Mouse (Mus musculus): ENCODE measurements around the gene Nsun5. TPM values are rescaled to one million over a fixed set of nuclear protein-coding genes. Genes with fewer than 3 reads are reported as not detected.
"Not testable (repeated sequence)": the region's sequence is repeated elsewhere in the genome, so short reads cannot be mapped to it uniquely, and the experiment has no call there.

Gene Nsun5
- polyA plus RNA-seq, 1 experiment: 14.2 TPM

DNA sequence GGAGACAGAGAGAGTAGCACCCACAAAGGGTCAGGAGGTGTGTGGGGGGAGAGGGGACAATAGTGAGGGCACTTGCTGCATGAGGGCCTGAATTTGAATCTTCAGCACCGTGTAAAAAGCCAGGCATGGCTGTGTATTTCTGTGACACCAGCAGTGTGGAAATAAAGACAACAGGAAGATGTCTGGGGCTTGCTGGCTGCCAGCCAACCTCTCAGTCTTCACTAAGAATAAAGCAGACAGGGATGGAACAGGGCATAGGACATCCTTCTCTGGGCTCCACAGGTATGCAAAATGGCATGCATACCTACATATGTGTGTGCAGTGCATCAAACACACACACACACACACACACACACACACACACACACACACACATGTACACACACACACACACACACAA is 13.7 kb upstream of the Nsun5 start:
- TF ChIP-seq POLR2A (IDR thresholded peaks at IDR 0.05; ENCODE audit: low read depth, low read length) (no peak), CTCF (IDR thresholded peaks at IDR 0.05; ENCODE audit: extremely low read depth, insufficient read length, insufficient replicate concordance, low read depth, low read length) (no peak)
- no peaks in the 10 kb centered on the region for H3K4me1 ChIP-seq (ENCODE audit: control insufficient read depth, insufficient read depth, insufficient read length, low read length)
- 7% methylated on average over 1 of the region's 1 CpGs for WGBS

GRCm38 (mm10) chr5:135357556-135357955 is 12.2 kb upstream of the Nsun5 start:
- no peaks in the 10 kb centered on the region for H3K4me1 ChIP-seq (ENCODE audit: control insufficient read depth, insufficient read depth, insufficient read length, low read length)
- no peak for TF ChIP-seq POLR2A (IDR thresholded peaks at IDR 0.05; ENCODE audit: low read depth, low read length)
- no peak for TF ChIP-seq CTCF (IDR thresholded peaks at IDR 0.05; ENCODE audit: extremely low read depth, insufficient read length, insufficient replicate concordance, low read depth, low read length)

More for the DNA sequence above, 13.7 kb upstream of the Nsun5 start:
- no peak overlapping the region for H3K27ac ChIP-seq (ENCODE audit: insufficient read depth, low read depth, low read length)
- H3K27me3 ChIP-seq (ENCODE audit: control insufficient read depth, insufficient read depth, low read length): no peaks in the 10 kb centered on the region
- H3K36me3 ChIP-seq (ENCODE audit: control insufficient read depth, insufficient read depth, low read length): no peaks in the 10 kb centered on the region
- no peak overlapping the region for H3K4me3 ChIP-seq (ENCODE audit: low read depth, low read length)

GRCm38 (mm10) chr5:135359772-135360171 is 10.0 kb upstream of the Nsun5 start:
- TF ChIP-seq CTCF (IDR thresholded peaks at IDR 0.05; ENCODE audit: extremely low read depth, insufficient read length, insufficient replicate concordance, low read depth, low read length) (no peak), POLR2A (IDR thresholded peaks at IDR 0.05; ENCODE audit: low read depth, low read length) (no peak)
- H3K36me3 ChIP-seq (ENCODE audit: control insufficient read depth, insufficient read depth, low read length): no peaks in the 10 kb centered on the region
- no peak overlapping the region for H3K27ac ChIP-seq (ENCODE audit: insufficient read depth, low read depth, low read length)
- H3K4me3 ChIP-seq (ENCODE audit: low read depth, low read length): no peak overlapping the region
- H3K4me1 ChIP-seq (ENCODE audit: control insufficient read depth, insufficient read depth, insufficient read length, low read length): no peaks in the 10 kb centered on the region
- no peaks in the 10 kb centered on the region; the same call in 1 of the 2 replicates for H3K27me3 ChIP-seq (ENCODE audit: control insufficient read depth, insufficient read depth, low read length)
- 45% methylated on average over 2 of the region's 2 CpGs for WGBS

More at GRCm38 (mm10) chr5:135357556-135357955, 12.2 kb upstream of the Nsun5 start:
- Histone ChIP-seq H3K4me3 (ENCODE audit: low read depth, low read length) (no peak overlapping the region), H3K27ac (ENCODE audit: insufficient read depth, low read depth, low read length) (no peak overlapping the region), H3K27me3 (ENCODE audit: control insufficient read depth, insufficient read depth, low read length) (no peaks in the 10 kb centered on the region), H3K36me3 (ENCODE audit: control insufficient read depth, insufficient read depth, low read length) (no peaks in the 10 kb centered on the region)
- WGBS: 82% methylated on average over 2 of the region's 2 CpGs

DNA sequence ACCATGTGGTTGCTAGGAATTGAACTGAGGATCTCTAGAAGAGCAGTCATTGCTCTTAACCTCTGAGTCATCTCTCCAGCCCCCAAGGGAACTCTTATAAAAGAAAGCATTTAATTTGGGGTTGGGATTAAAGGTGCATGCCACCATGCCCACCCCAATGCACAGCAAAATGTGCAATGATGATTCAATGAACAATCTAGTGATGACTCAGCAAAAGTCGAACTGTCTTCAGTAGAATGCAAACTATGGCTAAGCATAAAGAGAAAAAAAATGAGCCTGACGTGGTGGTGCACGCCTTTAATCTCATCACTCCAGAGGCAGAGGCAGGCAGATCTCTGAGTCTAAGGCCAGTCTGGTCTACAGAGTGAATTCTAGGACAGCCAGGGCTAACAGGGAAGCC is 7.2 kb upstream of the Nsun5 start:
- H3K27ac ChIP-seq (ENCODE audit: insufficient read depth, low read depth, low read length): no peak overlapping the region
- H3K4me1 ChIP-seq (ENCODE audit: control insufficient read depth, insufficient read depth, insufficient read length, low read length): no peaks in the 10 kb centered on the region
- no peaks in the 10 kb centered on the region for H3K36me3 ChIP-seq (ENCODE audit: control insufficient read depth, insufficient read depth, low read length)
- H3K27me3 ChIP-seq (ENCODE audit: control insufficient read depth, insufficient read depth, low read length): no peaks in the 10 kb centered on the region; the same call in 1 of the 2 replicates
- TF ChIP-seq POLR2A (IDR thresholded peaks at IDR 0.05; ENCODE audit: low read depth, low read length): no peak
- TF ChIP-seq CTCF (IDR thresholded peaks at IDR 0.05; ENCODE audit: extremely low read depth, insufficient read length, insufficient replicate concordance, low read depth, low read length): no peak
- H3K4me3 ChIP-seq (ENCODE audit: low read depth, low read length): no peak overlapping the region
- WGBS: 78% methylated on average over 3 of the region's 3 CpGs

GRCm38 (mm10) chr5:135363540-135363939 is 6.2 kb upstream of the Nsun5 start:
- TF ChIP-seq POLR2A (IDR thresholded peaks at IDR 0.05; ENCODE audit: low read depth, low read length) (no peak), CTCF (IDR thresholded peaks at IDR 0.05; ENCODE audit: extremely low read depth, insufficient read length, insufficient replicate concordance, low read depth, low read length) (peak; percentile 49; the same call in 1 of the 2 replicates)
- WGBS: 23% methylated on average over 12 of the region's 12 CpGs
- H3K36me3 ChIP-seq (ENCODE audit: control insufficient read depth, insufficient read depth, low read length): no peaks in the 10 kb centered on the region
- H3K27ac ChIP-seq (ENCODE audit: insufficient read depth, low read depth, low read length): no peak overlapping the region
- H3K4me1 ChIP-seq (ENCODE audit: control insufficient read depth, insufficient read depth, insufficient read length, low read length): no peaks in the 10 kb centered on the region
- H3K27me3 ChIP-seq (ENCODE audit: control insufficient read depth, insufficient read depth, low read length): no peaks in the 10 kb centered on the region; the same call in 1 of the 2 replicates
- no peak overlapping the region for H3K4me3 ChIP-seq (ENCODE audit: low read depth, low read length)

- no peak overlapping the region for H3K4me3 ChIP-seq (ENCODE audit: low read depth, low read length)
- WGBS: 52% methylated on average over 6 of the region's 6 CpGs
- no peak for TF ChIP-seq POLR2A (IDR thresholded peaks at IDR 0.05; ENCODE audit: low read depth, low read length)
- no peak; the same call in 1 of the 2 replicates for TF ChIP-seq CTCF (IDR thresholded peaks at IDR 0.05; ENCODE audit: extremely low read depth, insufficient read length, insufficient replicate concordance, low read depth, low read length)
- H3K4me1 ChIP-seq (ENCODE audit: control insufficient read depth, insufficient read depth, insufficient read length, low read length): no peaks in the 10 kb centered on the region; the same call in 1 of the 2 replicates
- peaks cover 1% of the 10 kb centered on the region; the same call in 1 of the 2 replicates for H3K36me3 ChIP-seq (ENCODE audit: control insufficient read depth, insufficient read depth, low read length)
- H3K27me3 ChIP-seq (ENCODE audit: control insufficient read depth, insufficient read depth, low read length): no peaks in the 10 kb centered on the region; the same call in 1 of the 2 replicates
- no peak overlapping the region for H3K27ac ChIP-seq (ENCODE audit: insufficient read depth, low read depth, low read length)
These were observed 1.9 kb upstream of the Nsun5 start for GRCm38 (mm10) chr5:135367841-135368240.

- WGBS: 86% methylated on average over 6 of the region's 6 CpGs
- Histone ChIP-seq H3K4me1 (ENCODE audit: control insufficient read depth, insufficient read depth, insufficient read length, low read length) (no peaks in the 10 kb centered on the region; the same call in 1 of the 2 replicates), H3K27ac (ENCODE audit: insufficient read depth, low read depth, low read length) (no peak overlapping the region), H3K4me3 (ENCODE audit: low read depth, low read length) (no peak overlapping the region), H3K36me3 (ENCODE audit: control insufficient read depth, insufficient read depth, low read length) (peaks cover 4% of the 10 kb centered on the region), H3K27me3 (ENCODE audit: control insufficient read depth, insufficient read depth, low read length) (no peaks in the 10 kb centered on the region)
- TF ChIP-seq CTCF (IDR thresholded peaks at IDR 0.05; ENCODE audit: extremely low read depth, insufficient read length, insufficient replicate concordance, low read depth, low read length) (no peak), POLR2A (IDR thresholded peaks at IDR 0.05; ENCODE audit: low read depth, low read length) (no peak)
These were observed 1.4 kb upstream of the Nsun5 start for GRCm38 (mm10) chr5:135368312-135368711.

GRCm38 (mm10) chr5:135369196-135369595 is 557 bp upstream of the Nsun5 start:
- Histone ChIP-seq H3K36me3 (ENCODE audit: control insufficient read depth, insufficient read depth, low read length) (peaks cover 12% of the 10 kb centered on the region), H3K4me3 (ENCODE audit: low read depth, low read length) (peak overlapping the region; percentile 98)
- not testable (repeated sequence) for H3K27ac ChIP-seq (ENCODE audit: insufficient read depth, low read depth, low read length); H3K4me1 ChIP-seq (ENCODE audit: control insufficient read depth, insufficient read depth, insufficient read length, low read length); H3K27me3 ChIP-seq (ENCODE audit: control insufficient read depth, insufficient read depth, low read length)
- 50% methylated on average over 9 of the region's 9 CpGs for WGBS

Data from small intestine, adult 2 months (tissue).